Mouse (Mus musculus) left cerebral cortex, postnatal 36 days (tissue): Measurements from ENCODE around the gene Scand1. TPM values are rescaled to one million over a fixed set of nuclear protein-coding genes. Genes with fewer than 3 reads are reported as not detected.

Experiments used
- DNase-seq, 2 experiments: peaks; one replicate each; pipeline ENCODE4 v3.0.0; 2021 to 2022; ENCODE audit warnings: low spot score in 2 of 2, mixed read lengths in 1 of 2
- intact Hi-C: fragments of 180-260 bp; cut with DNase I; formaldehyde crosslinking; loops from one replicate; pipeline ENCODE4 v1.15.1; 2025
- total RNA-seq, 2 experiments: library from RNA; stranded (reverse); gene quantifications; 2 replicates each; pipeline ENCODE4 v1.2.3; 2021

The Scand1 gene
- total RNA-seq, 2 experiments from 2014 or later: 86.2 to 105 TPM

DNA sequence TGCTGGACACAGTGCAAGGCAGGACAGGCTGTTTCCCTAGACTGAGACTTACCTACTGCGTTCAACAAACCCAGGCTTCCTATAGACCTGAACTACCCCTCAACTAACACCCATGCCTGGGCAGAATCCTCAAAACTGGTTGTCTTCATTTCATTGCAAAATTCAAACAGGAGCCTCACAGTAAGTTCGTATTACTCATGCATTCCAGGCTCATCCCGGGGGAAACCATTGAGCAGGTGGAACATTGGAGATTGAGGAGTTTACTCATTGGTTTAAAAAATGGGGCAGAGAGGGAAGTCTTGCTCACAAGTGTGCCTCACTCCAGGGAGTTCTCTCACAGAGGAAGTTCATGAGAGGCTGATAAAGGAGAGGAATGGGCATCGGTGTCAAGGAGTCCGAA, 2.0 kb downstream of the Scand1 start:
- DNase-seq: no peak
- intact Hi-C loops: no loop called here

- intact Hi-C loops: no loop called here
- DNase-seq: no peak
Observed at GRCm38 (mm10) chr2:156309948-156310347, 2.6 kb downstream of the Scand1 start.

- intact Hi-C loops: no loop called here
- DNase-seq: no peak
Observed at GRCm38 (mm10) chr2:156307261-156307660, 5.2 kb downstream of the Scand1 start.

DNA sequence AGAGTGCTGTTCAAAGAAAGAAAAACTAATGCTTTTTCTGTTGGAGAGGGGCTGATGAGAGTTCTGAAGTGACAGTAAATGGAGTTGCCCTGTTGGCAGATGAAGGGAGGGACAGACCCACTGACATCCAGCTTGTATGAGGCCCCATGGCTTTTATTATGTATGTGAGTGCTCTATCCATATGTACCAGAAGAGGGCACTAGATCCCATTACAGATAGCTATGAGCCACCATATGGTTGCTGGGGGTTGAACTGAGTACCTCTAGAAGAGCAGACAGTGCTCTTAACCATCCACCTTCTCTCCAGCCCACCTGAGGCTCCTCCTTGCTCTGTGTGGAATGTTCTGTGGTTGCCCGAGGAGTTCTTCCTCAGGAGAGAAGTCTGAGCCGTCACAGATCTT, 6.7 kb downstream of the Scand1 start:
- intact Hi-C loops: no loop called here
- DNase-seq: no peak

DNA sequence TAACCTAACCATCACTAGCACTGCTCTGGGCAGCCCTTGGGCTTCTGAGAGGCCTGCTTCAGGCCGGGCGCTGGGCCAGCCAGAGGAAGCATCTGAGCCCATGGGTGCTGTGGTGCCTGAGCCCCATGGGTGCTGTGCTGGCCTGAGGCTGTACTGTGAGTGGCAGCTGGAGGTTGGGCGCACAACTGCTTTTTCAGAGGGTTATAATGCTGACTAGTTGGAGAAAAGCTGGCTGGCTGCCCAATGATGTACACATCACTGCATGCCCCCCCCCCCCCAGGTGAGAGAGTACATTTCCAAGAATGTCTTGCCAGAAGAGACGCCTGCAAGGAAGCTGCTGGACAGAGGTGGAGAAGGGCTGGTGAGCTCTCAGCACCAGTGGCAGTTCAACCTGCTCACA, 8.2 kb downstream of the Scand1 start:
- no peak for DNase-seq
- intact Hi-C loops: no loop called here

DNA sequence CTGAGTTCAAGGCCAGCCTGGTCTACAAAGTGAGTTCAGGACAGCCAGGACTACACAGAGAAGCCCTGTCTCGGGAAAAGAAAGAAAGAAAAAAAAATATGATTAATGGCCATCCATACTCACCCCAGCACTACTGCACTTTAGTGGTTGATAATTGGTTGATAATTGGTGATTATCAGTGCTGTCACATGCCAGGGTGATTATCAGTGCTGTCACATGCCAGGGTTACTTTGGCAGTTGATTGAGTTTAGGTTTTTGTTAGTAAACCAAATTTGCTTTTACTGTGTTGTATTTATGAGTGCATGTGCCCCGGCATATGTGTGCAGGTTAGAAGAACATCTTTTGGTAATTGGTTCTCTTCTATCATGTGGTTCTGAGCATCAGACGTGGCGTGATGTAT, 10.4 kb downstream of the Scand1 start:
- no peak for DNase-seq
- intact Hi-C loops: no loop called here

DNA sequence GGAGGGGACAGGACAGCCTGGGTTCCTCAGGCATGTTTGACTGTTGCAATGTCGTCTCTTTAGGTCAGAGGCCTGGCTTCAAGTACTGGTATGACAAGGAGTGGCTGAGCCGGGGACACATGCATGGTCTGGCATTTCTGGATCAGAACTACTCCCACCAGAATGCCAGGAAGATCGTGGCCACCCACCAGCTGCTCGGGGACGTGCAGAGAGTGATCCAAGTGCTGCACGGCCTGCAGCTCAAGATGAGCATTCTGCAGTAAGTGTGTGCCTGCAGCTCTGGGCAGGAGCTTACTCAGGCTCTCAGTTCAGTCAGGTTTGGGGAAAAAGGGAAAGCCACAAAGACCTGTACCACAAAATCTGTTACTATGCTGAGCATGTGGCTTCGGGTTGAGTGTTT, 14.0 kb downstream of the Scand1 start:
- intact Hi-C loops: no loop called here
- peak; percentile 34 to 38 for DNase-seq

DNA sequence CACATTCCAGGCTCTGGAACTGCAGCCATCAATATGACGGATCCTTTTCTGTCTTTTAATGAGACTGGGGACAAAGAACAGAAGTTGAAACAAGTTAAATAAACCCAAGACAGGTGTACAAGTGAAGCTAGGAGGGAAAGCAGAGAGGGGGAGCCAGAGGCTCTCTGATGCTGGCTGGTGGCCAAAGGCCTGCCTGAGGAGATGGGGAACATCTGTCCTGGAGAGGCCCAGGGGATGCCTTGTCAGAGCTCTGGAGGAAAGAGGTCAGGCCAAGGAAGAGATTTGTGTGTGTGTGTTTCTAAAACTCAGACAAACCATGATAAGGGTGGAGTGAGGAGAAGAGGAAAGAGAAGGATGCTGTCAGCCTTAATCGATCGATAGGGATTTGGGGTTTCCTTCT, 14.9 kb downstream of the Scand1 start:
- no peak for DNase-seq
- intact Hi-C loops: no loop called here

DNA sequence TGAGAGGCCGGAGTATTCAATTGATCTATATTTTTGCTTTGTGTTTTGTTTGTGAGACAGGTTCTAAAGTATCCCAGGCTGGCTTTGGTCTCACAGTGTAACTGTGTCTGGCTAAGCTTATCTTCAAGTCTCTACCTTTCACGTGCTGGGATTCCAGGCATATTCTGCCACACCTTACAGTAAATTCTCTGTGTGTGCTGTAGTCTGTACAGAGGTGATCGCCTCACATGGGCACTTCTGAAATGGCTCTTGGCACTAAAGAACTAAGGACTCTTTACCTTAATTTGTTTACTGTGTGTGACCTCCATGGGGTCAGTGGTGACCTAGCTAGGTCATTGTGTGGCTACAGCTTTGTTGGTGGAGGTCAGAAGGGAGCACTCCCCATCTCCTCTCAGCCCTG, 16.3 kb downstream of the Scand1 start:
- intact Hi-C loops: no loop called here
- no peak for DNase-seq

- no peak for DNase-seq
- intact Hi-C loops: no loop called here
Observed at GRCm38 (mm10) chr2:156295601-156296063, 16.9 kb downstream of the Scand1 start.

GRCm38 (mm10) chr2:156291998-156292397, 20.5 kb downstream of the Scand1 start:
- DNase-seq: no peak
- intact Hi-C loops: no loop called here

DNA sequence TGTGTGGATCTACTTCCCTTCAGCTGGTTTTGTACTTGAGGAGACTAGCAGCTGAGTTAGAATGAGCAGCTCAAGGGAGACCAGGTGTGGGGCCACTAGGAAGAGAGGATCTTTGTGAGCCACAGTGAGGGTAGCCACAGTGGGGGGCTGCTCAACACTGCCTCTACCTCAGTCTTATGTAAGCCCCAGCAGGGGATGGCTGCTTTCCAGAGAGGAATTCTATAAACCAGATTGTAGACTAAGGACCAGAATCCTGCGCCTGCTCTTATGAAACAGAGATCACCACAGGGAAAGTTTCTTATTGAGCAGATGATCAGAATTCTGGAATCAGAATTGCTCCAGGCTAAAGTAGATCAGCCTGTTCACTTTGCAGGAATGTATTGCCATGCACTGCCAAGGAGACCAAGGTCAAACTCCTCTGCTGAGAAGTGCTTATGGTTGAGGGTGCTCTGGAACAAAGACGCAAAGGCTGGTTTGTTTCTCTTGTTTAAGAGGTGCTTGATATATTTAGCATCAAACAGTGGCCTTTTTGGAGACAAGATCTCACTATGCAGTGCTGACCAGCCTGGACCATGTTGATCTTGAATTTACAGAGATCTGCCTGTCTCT, 22.8 kb downstream of the Scand1 start:
- intact Hi-C loops: loop anchor here (10.0 kb wide), 1 partner anchor 315 kb away; no protein-coding TSS in a partner anchor
- DNase-seq: no peak

GRCm38 (mm10) chr2:156288222-156288621, 24.3 kb downstream of the Scand1 start:
- intact Hi-C loops: loop anchor here (10.0 kb wide), 1 partner anchor 313 kb away; no protein-coding TSS in a partner anchor
- no peak for DNase-seq

- intact Hi-C loops: loop anchor here (10.0 kb wide), 1 partner anchor 312 kb away; no protein-coding TSS in a partner anchor
- DNase-seq: no peak
Observed at GRCm38 (mm10) chr2:156286733-156287132, 25.8 kb downstream of the Scand1 start.

- intact Hi-C loops: loop anchor here (10.0 kb wide), 1 partner anchor 310 kb away; no protein-coding TSS in a partner anchor
- no peak for DNase-seq
Observed at GRCm38 (mm10) chr2:156285161-156285560, 27.3 kb downstream of the Scand1 start.

DNA sequence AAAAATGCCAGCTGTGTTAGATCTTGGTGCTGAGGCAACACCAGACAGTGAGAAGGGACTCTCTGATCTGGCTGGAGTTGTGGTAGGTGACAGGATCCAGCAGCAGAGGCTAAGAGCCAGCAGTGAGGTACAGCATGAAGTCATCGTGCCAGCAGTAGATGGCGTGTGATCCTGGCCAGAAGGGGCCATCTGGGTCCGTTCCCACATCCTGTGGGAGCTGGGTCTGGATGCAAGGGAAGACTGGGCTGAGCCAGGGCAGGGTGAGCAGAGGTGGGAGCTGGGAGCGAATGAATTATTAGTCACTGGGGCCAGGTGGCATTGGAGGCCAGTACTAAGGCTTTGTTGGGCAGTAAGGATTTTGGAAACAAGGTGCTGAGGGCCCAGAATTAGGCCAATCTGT, 31.3 kb downstream of the Scand1 start:
- intact Hi-C loops: loop anchor here (10.0 kb wide), 1 partner anchor 306 kb away; no protein-coding TSS in a partner anchor
- no peak for DNase-seq

GRCm38 (mm10) chr2:156278226-156279017, 34.1 kb downstream of the Scand1 start:
- intact Hi-C loops: loop anchor here (5.0 kb wide), 2 partner anchors 86 to 101 kb away; no protein-coding TSS in a partner anchor
- peak; percentile 71 to 78 for DNase-seq

DNA sequence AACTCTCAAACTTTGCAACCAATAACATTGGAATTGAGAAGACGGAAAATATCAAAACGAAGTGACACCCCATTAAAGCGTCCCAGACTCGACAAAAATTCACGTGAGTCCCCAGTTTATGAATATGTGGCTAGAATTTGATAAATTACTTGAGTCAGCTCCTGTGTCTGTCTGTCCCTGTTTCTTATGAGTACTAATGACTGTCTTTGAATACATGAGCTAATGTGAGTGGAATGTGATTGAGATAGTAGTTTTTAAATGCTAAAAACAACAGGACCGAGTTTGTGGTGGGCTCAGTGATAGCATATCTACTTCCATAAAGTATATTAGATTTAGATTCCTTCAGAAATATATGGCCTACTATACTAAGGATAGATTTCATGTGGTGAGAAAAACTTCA, 40.0 kb downstream of the Scand1 start:
- no peak for DNase-seq
- intact Hi-C loops: no loop called here

DNA sequence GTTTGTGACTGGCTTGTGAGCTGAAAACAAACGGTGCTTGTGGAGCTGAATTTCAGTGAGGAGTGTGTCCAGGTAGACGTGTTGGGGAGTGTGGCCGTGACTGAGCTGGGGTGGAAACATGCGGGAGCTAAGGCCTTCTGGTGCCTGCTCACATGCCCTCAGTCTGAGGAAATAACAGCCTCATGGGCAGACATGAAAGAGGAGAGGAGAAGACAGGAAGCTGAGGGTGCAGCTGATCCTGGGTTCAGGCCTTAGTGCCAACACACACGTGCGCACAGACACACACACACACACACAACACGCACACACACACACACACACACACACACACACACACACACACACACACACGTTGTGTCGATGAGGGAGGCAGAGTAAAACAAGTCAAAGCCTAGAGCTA, 44.9 kb downstream of the Scand1 start:
- no peak for DNase-seq
- intact Hi-C loops: no loop called here

GRCm38 (mm10) chr2:156263204-156263893, 49.2 kb downstream of the Scand1 start:
- intact Hi-C loops: no loop called here

More at GRCm38 (mm10) chr2:156263204-156263893, 49.2 kb downstream of the Scand1 start:
- DNase-seq: no peak
